Mouse (Mus musculus): ENCODE results near the gene Arsa. TPM values are rescaled to one million over a fixed set of nuclear protein-coding genes. Genes with fewer than 3 reads are reported as not detected.

The Arsa gene
- total and polyA plus RNA-seq, 3 experiments, result 9.1 to 28.1 TPM; not detected in 1

GRCm38 (mm10) chr15:89523283-89523832 lies 46.1 kb upstream of the Arsa start:
- Histone ChIP-seq H3K9ac (ENCODE audit: control insufficient read depth, low read depth, low read length, poor library complexity, severe bottlenecking) (no peak overlapping the region), H3K4me1 (ENCODE audit: control insufficient read depth in 1 of 2, insufficient read depth in 2 of 2, low read length in 2 of 2) (no peaks in the 10 kb centered on the region), H3K36me3 (ENCODE audit: control insufficient read depth in 1 of 2, insufficient read depth in 2 of 2, low read length in 2 of 2) (peaks cover 0 to 2% of the 10 kb centered on the region in 2 experiments; a peak in 2 of 4 replicates), H3K79me2 (ENCODE audit: control insufficient read depth, insufficient read depth, low read length, poor library complexity) (no peaks in the 10 kb centered on the region), H3K27me3 (ENCODE audit: control insufficient read depth in 1 of 2, insufficient read depth in 2 of 2, low read length in 2 of 2) (no peaks in the 10 kb centered on the region), H3K4me3 (ENCODE audit: control insufficient read depth in 1 of 2, insufficient read depth in 1 of 2, low read depth in 2 of 2, low read length in 2 of 2) (no peak overlapping the region), H3K9me3 (replicated peaks; ENCODE audit: insufficient read depth, low read length) (no peaks in the 10 kb centered on the region), H3K27ac (ENCODE audit: control insufficient read depth, low read depth, low read length) (no peak overlapping the region)
- DNase-seq (ENCODE audit: low read depth, low spot score), result no peak
- TF ChIP-seq GABPA (IDR thresholded peaks at IDR 0.05; ENCODE audit: low read depth, low read length) (no peak), HCFC1 (IDR thresholded peaks at IDR 0.05; ENCODE audit: low read depth, low read length) (no peak), ETS1 (IDR thresholded peaks at IDR 0.05; ENCODE audit: low read depth, low read length) (no peak), POLR2AphosphoS5 (IDR thresholded peaks at IDR 0.05; ENCODE audit: borderline replicate concordance, low read depth, low read length) (no peak), ZKSCAN1 (IDR thresholded peaks at IDR 0.05; ENCODE audit: low read depth, low read length) (no peak), USF1 (IDR thresholded peaks at IDR 0.05; ENCODE audit: low read depth, low read length) (no peak), EP300 (IDR thresholded peaks at IDR 0.05; ENCODE audit: low read depth in 1 of 2, low read length in 2 of 2) (no peak), SMC3 (IDR thresholded peaks at IDR 0.05; ENCODE audit: low read depth, low read length) (no peak), JUND (IDR thresholded peaks at IDR 0.05; ENCODE audit: low read depth, low read length) (no peak), SIN3A (IDR thresholded peaks at IDR 0.05; ENCODE audit: low read length) (no peak), USF2 (IDR thresholded peaks at IDR 0.05; ENCODE audit: borderline replicate concordance in 1 of 2, insufficient read depth in 1 of 2, low read depth in 1 of 2, low read length in 2 of 2) (no peak), RAD21 (IDR thresholded peaks at IDR 0.05; ENCODE audit: low read depth, low read length) (no peak), CTCF (IDR thresholded peaks at IDR 0.05 in 2 of 3, conservative IDR thresholded peaks at IDR 0.05 in 1 of 3; ENCODE audit: control insufficient read depth in 1 of 3, insufficient read depth in 1 of 3, low read depth in 2 of 3, low read length in 3 of 3, poor library complexity in 1 of 3, severe bottlenecking in 1 of 3) (no peak)

- Histone ChIP-seq H3K27me3 (ENCODE audit: control insufficient read depth in 1 of 2, insufficient read depth in 2 of 2, low read length in 2 of 2) (no peaks in the 10 kb centered on the region), H3K27ac (ENCODE audit: control insufficient read depth, low read depth, low read length) (no peak overlapping the region), H3K4me3 (ENCODE audit: control insufficient read depth in 1 of 2, insufficient read depth in 1 of 2, low read depth in 2 of 2, low read length in 2 of 2) (no peak overlapping the region), H3K79me2 (ENCODE audit: control insufficient read depth, insufficient read depth, low read length, poor library complexity) (no peaks in the 10 kb centered on the region), H3K36me3 (ENCODE audit: control insufficient read depth in 1 of 2, insufficient read depth in 2 of 2, low read length in 2 of 2) (peaks cover 0 to 2% of the 10 kb centered on the region in 2 experiments; a peak in 2 of 4 replicates), H3K4me1 (ENCODE audit: control insufficient read depth in 1 of 2, insufficient read depth in 2 of 2, low read length in 2 of 2) (no peaks in the 10 kb centered on the region), H3K9me3 (replicated peaks; ENCODE audit: insufficient read depth, low read length) (no peaks in the 10 kb centered on the region), H3K9ac (ENCODE audit: control insufficient read depth, low read depth, low read length, poor library complexity, severe bottlenecking) (no peak overlapping the region)
- DNase-seq (ENCODE audit: low read depth, low spot score), result no peak
- TF ChIP-seq MAX (IDR thresholded peaks at IDR 0.05; ENCODE audit: low read length) (no peak), ETS1 (IDR thresholded peaks at IDR 0.05; ENCODE audit: low read depth, low read length) (no peak), JUND (IDR thresholded peaks at IDR 0.05; ENCODE audit: low read depth, low read length) (no peak), POLR2A (IDR thresholded peaks at IDR 0.05; ENCODE audit: control insufficient read depth in 1 of 2, insufficient read depth in 1 of 2, low read depth in 1 of 2, low read length in 2 of 2, poor library complexity in 1 of 2) (no peak), MEF2A (IDR thresholded peaks at IDR 0.05; ENCODE audit: extremely low read depth, insufficient replicate concordance, low read depth, low read length, poor library complexity, severe bottlenecking) (no peak), NRF1 (IDR thresholded peaks at IDR 0.05; ENCODE audit: insufficient read depth, low read depth, low read length, poor library complexity, severe bottlenecking) (no peak), RAD21 (IDR thresholded peaks at IDR 0.05; ENCODE audit: low read depth, low read length) (no peak), HCFC1 (IDR thresholded peaks at IDR 0.05; ENCODE audit: low read depth, low read length) (no peak), CTCF (IDR thresholded peaks at IDR 0.05 in 2 of 3, conservative IDR thresholded peaks at IDR 0.05 in 1 of 3; ENCODE audit: control insufficient read depth in 1 of 3, insufficient read depth in 1 of 3, low read depth in 2 of 3, low read length in 3 of 3, poor library complexity in 1 of 3, severe bottlenecking in 1 of 3) (no peak), RCOR1 (IDR thresholded peaks at IDR 0.05; ENCODE audit: low read depth, low read length) (no peak), CHD1 (IDR thresholded peaks at IDR 0.05; ENCODE audit: low read depth, low read length) (no peak), USF1 (IDR thresholded peaks at IDR 0.05; ENCODE audit: low read depth, low read length) (no peak), NELFE (IDR thresholded peaks at IDR 0.05; ENCODE audit: low read depth, low read length) (no peak), KAT2A (conservative IDR thresholded peaks at IDR 0.05; ENCODE audit: low read depth, low read length) (no peak), EP300 (IDR thresholded peaks at IDR 0.05; ENCODE audit: low read depth in 1 of 2, low read length in 2 of 2) (no peak), POLR2AphosphoS5 (IDR thresholded peaks at IDR 0.05; ENCODE audit: borderline replicate concordance, low read depth, low read length) (no peak), UBTF (IDR thresholded peaks at IDR 0.05; ENCODE audit: borderline replicate concordance, insufficient read depth, low read depth, low read length) (no peak)
Measured at GRCm38 (mm10) chr15:89522566-89523282, 45.5 kb upstream of the Arsa start.

Measured in MEL (cell line).